9 mouse cellular contexts compared by ENCODE assay signal in genomic region chr1:95664969-95665702, GRCm38 (mm10). TPM values are rescaled to one million over a fixed set of nuclear protein-coding genes. Genes with fewer than 3 reads are reported as not detected.
DNase-seq lines count a peak whose midpoint lies in the region; ATAC-seq and TF ChIP-seq lines count a peak whose summit lies in the region.
"Had no signal": no experiment of that assay in that cellular context is flagged by ENCODE, and none has a peak within 500 bp of the region (broad histone marks: within the 10 kb centered on the region; RNA-seq: fewer than 3 reads in every experiment).

No protein-coding gene starts in this region.

- WGBS in intestine, embryonic 14.5 days, result 25% methylated on average over 22 of the region's 22 CpGs
- 11% methylated on average over 21 of the region's 22 CpGs for WGBS in lung, postnatal 0 days

- H3K9me3 ChIP-seq in intestine, embryonic 14.5 days (ENCODE audit: control insufficient read depth, low read length), result no peaks in the 10 kb centered on the region
- H3K9me3 ChIP-seq in lung, postnatal 0 days (ENCODE audit: low read length), result no peaks in the 10 kb centered on the region

- peaks cover 7% of the 10 kb centered on the region; the same call in 1 of the 2 replicates for H3K27me3 ChIP-seq in intestine, embryonic 14.5 days (replicated peaks; ENCODE audit: control insufficient read depth, insufficient read depth, low read length)
- H3K27me3 ChIP-seq in lung, postnatal 0 days (replicated peaks; ENCODE audit: insufficient read depth, low read length), result no peaks in the 10 kb centered on the region

- no peaks in the 10 kb centered on the region for H3K36me3 ChIP-seq in intestine, embryonic 14.5 days (ENCODE audit: control insufficient read depth, insufficient read depth, low read length)
- H3K36me3 ChIP-seq in lung, postnatal 0 days (ENCODE audit: insufficient read depth, low read length), result no peaks in the 10 kb centered on the region

- no peak for TF ChIP-seq CTCF in gastrocnemius, adult 2 months (IDR thresholded peaks at IDR 0.05)
- no peak for TF ChIP-seq CTCF in lung, postnatal 0 days (IDR thresholded peaks at IDR 0.05)

- TF ChIP-seq EP300 in lung, postnatal 0 days (IDR thresholded peaks at IDR 0.05), result no peak

- H3K9ac ChIP-seq in intestine, embryonic 14.5 days (ENCODE audit: low read length), result no peak overlapping the region
- no peak overlapping the region for H3K9ac ChIP-seq in lung, postnatal 0 days (replicated peaks; ENCODE audit: low read depth)

- H3K4me3 ChIP-seq in gastrocnemius, adult 2 months, result peak overlapping the region; percentile 75
- peak overlapping the region; percentile 61 for H3K4me3 ChIP-seq in intestine, embryonic 14.5 days (ENCODE audit: low read depth, low read length)
- peak overlapping the region; percentile 62 for H3K4me3 ChIP-seq in lung, postnatal 0 days (ENCODE audit: low read depth, low read length)

- peak overlapping the region; percentile 72 for H3K27ac ChIP-seq in gastrocnemius, adult 2 months
- H3K27ac ChIP-seq in intestine, embryonic 14.5 days (ENCODE audit: low read depth), result no peak overlapping the region
- H3K27ac ChIP-seq in lung, postnatal 0 days (ENCODE audit: low read length), result no peak overlapping the region

- H3K4me2 ChIP-seq in intestine, embryonic 14.5 days (ENCODE audit: low read length), result peak overlapping the region; percentile 77
- H3K4me2 ChIP-seq in lung, postnatal 0 days (replicated peaks; ENCODE audit: low read depth, low read length), result peak overlapping the region; percentile 62

- no peak for ATAC-seq in intestine, embryonic 14.5 days (replicated peaks; ENCODE audit: low FRiP score, low TSS enrichment, low read depth)
- ATAC-seq in lung, postnatal 0 days, result no peak
- ATAC-seq in erythroid progenitor cell, adult 5-6 weeks (replicated peaks; ENCODE audit: low FRiP score, poor library complexity, severe bottlenecking), result no peak
- ATAC-seq: Patski had no signal

- no peaks in the 10 kb centered on the region; the same call in 1 of the 2 replicates for H3K4me1 ChIP-seq in intestine, embryonic 14.5 days (replicated peaks; ENCODE audit: control insufficient read depth, insufficient read depth, low read length)
- H3K4me1 ChIP-seq in lung, postnatal 0 days (ENCODE audit: insufficient read depth, low read depth, low read length), result peaks cover 3% of the 10 kb centered on the region; the same call in 1 of the 2 replicates

- DNase-seq in gastrocnemius, adult 2 months, result peak; percentile 17
- no peak for DNase-seq in gastrocnemius, postnatal 25 days
- DNase-seq in T-cell, adult 2 months (ENCODE audit: low spot score), result peak; percentile 75
- peak; percentile 13 to 27 for DNase-seq in frontal cortex, postnatal 36 days (ENCODE audit: low spot score in 2 of 2)
- peak; percentile 54 for DNase-seq in intestine, embryonic 14.5 days (ENCODE audit: low spot score)
- DNase-seq in lung, postnatal 0 days (ENCODE audit: low spot score), result peak; percentile 26
- peak; percentile 25 to 28 for DNase-seq in right cerebral cortex, adult 2 months (ENCODE audit: low spot score in 2 of 2)

- intact Hi-C loops in gastrocnemius, adult 2 months (cut with DNase I), result loop anchor here (5.0 kb wide), 1 partner anchor 213 kb away; no protein-coding TSS in a partner anchor

RNA-seq across cellular contexts. Expression of gene St8sia4, which starts 2.2 kb away (rescaled TPM):
- 1 to 10 TPM; 1.2 to 1.8 TPM for total RNA-seq in gastrocnemius, adult 2 months (2021)
- total RNA-seq in gastrocnemius, postnatal 25 days (2021), result 1 to 10 TPM; 2.0 to 2.8 TPM
- polyA plus RNA-seq in intestine, embryonic 14.5 days (2014; fragmentation: Nextera tagmentation; extraction: Ambion mirVana), result 4.4 and 4.7 TPM in 2 replicates
- polyA plus RNA-seq in lung, postnatal 0 days (2015; fragmentation: Nextera tagmentation; extraction: Ambion mirVana), result 6.0 and 8.6 TPM in 2 replicates
- 18.7 and 21.4 TPM in 2 replicates for total RNA-seq in erythroid progenitor cell, adult 5-6 weeks (2015; ENCODE audit: low replicate concordance)
- total RNA-seq in erythroid progenitor cell, adult 5-6 weeks (2017; ENCODE audit: low replicate concordance), result 10.4 and 12.5 TPM in 2 replicates
- polyA plus RNA-seq: Patski had no signal
